Comparison of ENCODE assay signal across 16 mouse cellular contexts in the genomic region with DNA sequence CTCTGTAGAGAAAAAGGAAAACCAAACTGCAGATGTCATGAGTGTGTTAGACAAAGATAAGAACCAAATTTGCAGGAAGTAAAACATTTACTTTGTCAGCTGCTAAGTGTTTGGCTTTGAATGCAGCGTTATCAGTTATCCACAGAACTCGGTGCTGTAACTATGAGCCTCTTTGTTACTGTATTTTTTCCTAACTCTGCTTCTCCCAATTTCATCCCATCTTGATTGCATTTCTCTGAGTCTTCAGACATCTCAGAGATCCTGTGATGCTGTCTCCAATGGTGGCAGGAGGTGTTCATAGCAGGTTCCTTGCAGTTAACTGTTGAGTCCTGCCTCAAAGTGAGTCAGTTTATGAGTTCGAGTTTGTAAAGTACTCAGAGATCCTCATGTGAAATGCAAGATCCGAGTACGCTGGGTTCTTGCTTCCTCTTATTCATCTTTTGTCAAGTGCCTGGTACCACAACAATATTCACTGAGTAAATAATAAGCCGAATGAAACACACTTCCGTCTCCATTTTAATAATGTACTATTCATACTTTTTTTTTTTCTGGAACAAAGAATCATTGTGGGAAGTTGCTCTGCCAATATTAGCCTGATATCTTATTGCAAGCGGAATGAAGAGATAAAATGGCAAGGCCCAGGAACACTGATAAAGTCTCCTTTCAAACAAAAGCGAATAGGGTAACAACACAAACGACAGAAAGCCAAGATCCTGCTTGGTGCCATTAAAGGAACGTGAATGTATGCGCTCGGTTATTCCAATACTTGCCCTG.
DNase-seq lines count a peak whose midpoint lies in the region; ATAC-seq and TF ChIP-seq lines count a peak whose summit lies in the region.
"Had no signal": no experiment of that assay in that cellular context is flagged by ENCODE, and none has a peak within 500 bp of the region (broad histone marks: within the 10 kb centered on the region; RNA-seq: fewer than 3 reads in every experiment).

No protein-coding gene starts in this region.

- no peak overlapping the region for H3K4me3 ChIP-seq in heart, embryonic 14.5 days (ENCODE audit: control insufficient read depth in 1 of 2, insufficient read depth in 1 of 2, low read depth in 1 of 2, low read length in 2 of 2)
- no peak overlapping the region for H3K4me3 ChIP-seq in testis, adult 2 months (ENCODE audit: control insufficient read depth, low read depth, low read length)
- peak overlapping the region in 1 of 2 experiments; percentile 16; a peak in 1 of 4 replicates for H3K4me3 ChIP-seq in liver, embryonic 14.5 days (ENCODE audit: insufficient read depth in 1 of 2, low read depth in 2 of 2, low read length in 2 of 2)
- H3K4me3 ChIP-seq: midbrain, embryonic 10.5 days; myocyte had no signal

- H3K36me3 ChIP-seq in heart, embryonic 14.5 days (ENCODE audit: control insufficient read depth, insufficient read depth, low read length) = no peaks in the 10 kb centered on the region
- no peaks in the 10 kb centered on the region for H3K36me3 ChIP-seq in testis, adult 2 months (ENCODE audit: control insufficient read depth, insufficient read depth, low read length)
- H3K36me3 ChIP-seq in liver, embryonic 14.5 days (replicated peaks; ENCODE audit: control insufficient read depth, insufficient read depth, low read depth) = no peaks in the 10 kb centered on the region
- H3K36me3 ChIP-seq: midbrain, embryonic 10.5 days had no signal

- no peak for TF ChIP-seq POLR2A in testis, adult 2 months (IDR thresholded peaks at IDR 0.05; ENCODE audit: control insufficient read depth, low read depth, low read length)

- no peak overlapping the region for H3K9ac ChIP-seq in heart, embryonic 14.5 days (ENCODE audit: low read length)
- peak overlapping the region; percentile 48; the same call in 1 of the 2 replicates for H3K9ac ChIP-seq in liver, embryonic 14.5 days (replicated peaks)

- peak overlapping the region; percentile 20 to 54; a peak in 3 of 4 replicates for H3K27ac ChIP-seq in heart, embryonic 14.5 days (replicated peaks in 1 of 2; ENCODE audit: control insufficient read depth in 1 of 2, insufficient read depth in 1 of 2, low read depth in 2 of 2, low read length in 2 of 2)
- H3K27ac ChIP-seq in testis, adult 2 months (ENCODE audit: control insufficient read depth, insufficient read depth, low read depth, low read length) = 0 out of 2 replicates have a peak overlapping the region, but pooled peaks have one; percentile 21
- peak overlapping the region; percentile 93 for H3K27ac ChIP-seq in liver, embryonic 14.5 days

- no peaks in the 10 kb centered on the region for H3K27me3 ChIP-seq in heart, embryonic 14.5 days (ENCODE audit: control insufficient read depth, insufficient read depth, low read length)
- no peaks in the 10 kb centered on the region for H3K27me3 ChIP-seq in testis, adult 2 months (ENCODE audit: control insufficient read depth, insufficient read depth, low read length)
- H3K27me3 ChIP-seq in liver, embryonic 14.5 days (ENCODE audit: control insufficient read depth, insufficient read depth, low read length) = no peaks in the 10 kb centered on the region
- H3K27me3 ChIP-seq: Patski had no signal

- TF ChIP-seq EP300 in liver, embryonic 14.5 days (IDR thresholded peaks at IDR 0.05; ENCODE audit: low read depth) = peak; percentile 89

- WGBS in heart, embryonic 14.5 days = 49% methylated on average over 13 of the region's 13 CpGs
- 16% methylated on average over 13 of the region's 13 CpGs for WGBS in liver, embryonic 14.5 days (ENCODE audit: insufficient replicate concordance)

- no peak for TF ChIP-seq CTCF in testis, adult 2 months (IDR thresholded peaks at IDR 0.05; ENCODE audit: control insufficient read depth, insufficient read depth, insufficient replicate concordance, low read depth, low read length)
- no peak for TF ChIP-seq CTCF in liver, embryonic 14.5 days (IDR thresholded peaks at IDR 0.05; ENCODE audit: low read depth)

- ATAC-seq in heart, embryonic 14.5 days (ENCODE audit: insufficient number of reproducible peaks, insufficient read depth, low FRiP score, low read depth) = no peak
- ATAC-seq in liver, embryonic 14.5 days (ENCODE audit: insufficient read depth) = peak; percentile 82
- no peak for ATAC-seq in frontal cortex, adult (ENCODE audit: low TSS enrichment)
- ATAC-seq: Patski had no signal

- peaks cover 0 to 6% of the 10 kb centered on the region in 2 experiments; a peak in 2 of 4 replicates for H3K4me1 ChIP-seq in heart, embryonic 14.5 days (ENCODE audit: control insufficient read depth in 2 of 2, insufficient read depth in 2 of 2, low read length in 2 of 2)
- no peaks in the 10 kb centered on the region for H3K4me1 ChIP-seq in testis, adult 2 months (ENCODE audit: control insufficient read depth, insufficient read depth, low read length)
- H3K4me1 ChIP-seq in liver, embryonic 14.5 days (replicated peaks; ENCODE audit: control insufficient read depth in 2 of 2, insufficient read depth in 2 of 2, low read length in 1 of 2) = peaks cover 43 to 51% of the 10 kb centered on the region in 2 experiments
- H3K4me1 ChIP-seq: midbrain, embryonic 10.5 days had no signal

- no peak for DNase-seq in heart, postnatal 10 days
- DNase-seq in testis, postnatal 14 days (ENCODE audit: low spot score) = no peak
- DNase-seq in liver, embryonic 14.5 days (ENCODE audit: low read depth in 3 of 3, low spot score in 3 of 3) = peak; percentile 62 to 69 (median 67)
- DNase-seq in cerebellum, postnatal 4 days (ENCODE audit: low spot score in 2 of 2) = no peak
- DNase-seq in right cerebral cortex, postnatal 10 days (ENCODE audit: low spot score in 2 of 2) = no peak
- DNase-seq: adrenal gland, adult 2 months; cerebellum, postnatal 36 days; heart, postnatal 36 days; kidney, adult 8-10 months; thymus, postnatal 36 days had no signal

- H3K4me2 ChIP-seq in heart, embryonic 14.5 days (ENCODE audit: low read length) = no peak overlapping the region
- H3K4me2 ChIP-seq in liver, embryonic 14.5 days (ENCODE audit: low read depth) = peak overlapping the region; percentile 69

- intact Hi-C loops in heart, postnatal 10 days (cut with DNase I) = no loop called here

- no peaks in the 10 kb centered on the region for H3K9me3 ChIP-seq in heart, embryonic 14.5 days (ENCODE audit: control insufficient read depth, low read length)
- H3K9me3 ChIP-seq in liver, embryonic 14.5 days (ENCODE audit: control insufficient read depth, low read length) = no peaks in the 10 kb centered on the region
- H3K9me3 ChIP-seq: midbrain, embryonic 10.5 days had no signal

Comparison
In these comparisons a context has a peak if more than half of its experiments do, and no peak if none do; other contexts are left out.
1. H3K27ac ChIP-seq: peak in every context shown above with its lines; median percentile 93 in liver, embryonic 14.5 days; 37 in heart, embryonic 14.5 days; 21 in testis, adult 2 months.
2. DNase-seq: peak in liver, embryonic 14.5 days (3 of 3); none in heart, postnatal 10 days (0 of 2), testis, postnatal 14 days (single experiment), cerebellum, postnatal 4 days (0 of 2) and right cerebral cortex, postnatal 10 days (0 of 2).